Mouse (Mus musculus) regulatory T cell (primary cell): Measurements from ENCODE around the gene Crabp1.

ENCODE experiments used
- in situ Hi-C: fragments of 300-600 bp; cut with MboI, MseI; formaldehyde crosslinking; loops from one replicate; pipeline ENCODE4 v1.15.1; 2025; ENCODE audit warnings: high pct_unique_total_duplicates

The Crabp1 gene

GRCm38 (mm10) chr9:54770140-54770780, 5.7 kb downstream of the Crabp1 start:
- in situ Hi-C loops, result no loop called here

- in situ Hi-C loops, result no loop called here
These were observed 12.0 kb downstream of the Crabp1 start for GRCm38 (mm10) chr9:54776451-54776982.

GRCm38 (mm10) chr9:54779280-54779679, 14.7 kb downstream of the Crabp1 start:
- in situ Hi-C loops, result no loop called here

GRCm38 (mm10) chr9:54782504-54782903, 18.0 kb downstream of the Crabp1 start:
- in situ Hi-C loops, result no loop called here

GRCm38 (mm10) chr9:54784003-54784402, 19.5 kb downstream of the Crabp1 start:
- in situ Hi-C loops, result no loop called here

- in situ Hi-C loops, result no loop called here
These were observed 20.7 kb downstream of the Crabp1 start for GRCm38 (mm10) chr9:54785215-54785614.

GRCm38 (mm10) chr9:54786083-54786482, 21.5 kb downstream of the Crabp1 start:
- in situ Hi-C loops, result no loop called here

GRCm38 (mm10) chr9:54787760-54788159, 23.2 kb downstream of the Crabp1 start:
- in situ Hi-C loops, result no loop called here

- in situ Hi-C loops, result no loop called here
These were observed 25.7 kb downstream of the Crabp1 start for GRCm38 (mm10) chr9:54790271-54790670.

- in situ Hi-C loops, result no loop called here
These were observed 37.0 kb downstream of the Crabp1 start for GRCm38 (mm10) chr9:54801460-54801961.

GRCm38 (mm10) chr9:54802749-54803679, 38.5 kb downstream of the Crabp1 start:
- in situ Hi-C loops, result no loop called here

GRCm38 (mm10) chr9:54804351-54804750, 39.8 kb downstream of the Crabp1 start:
- in situ Hi-C loops, result no loop called here

GRCm38 (mm10) chr9:54807761-54808160, 43.2 kb downstream of the Crabp1 start:
- in situ Hi-C loops, result no loop called here

GRCm38 (mm10) chr9:54809953-54810352, 45.4 kb downstream of the Crabp1 start:
- in situ Hi-C loops, result no loop called here

- in situ Hi-C loops, result no loop called here
These were observed 52.1 kb downstream of the Crabp1 start for GRCm38 (mm10) chr9:54816508-54817201.

GRCm38 (mm10) chr9:54821442-54822100, 57.0 kb downstream of the Crabp1 start:
- in situ Hi-C loops, result no loop called here
